Mouse (Mus musculus) kidney, adult 2 months (tissue): ENCODE measurements around the gene Gm47969.

Experiments used
- CTCF ChIP-seq: fragments of 200-500 bp; conservative IDR thresholded peaks from 2 replicates; pipeline ENCODE4 v1.5.1; 2011; ENCODE audit warnings: low read depth, mild to moderate bottlenecking, control low read depth, low read length, moderate library complexity, mixed read lengths; ENCODE audit not compliant: insufficient read depth, insufficient read length
- POLR2A ChIP-seq: fragments of 200-500 bp; IDR thresholded peaks from one replicate; pipeline ENCODE4 v1.6.1; 2011; ENCODE audit warnings: low read depth, low read length, control low read depth

GRCm38 (mm10) chr1:83075526-83076189 lies 30.9 kb downstream of the Gm47969 start:
- TF ChIP-seq POLR2A (no peak), CTCF (no peak)
